Mouse (Mus musculus): ENCODE results near the gene Hnmt.

GRCm38 (mm10) chr2:24049344-24049990 is at the start of gene Hnmt:
- TF ChIP-seq POLR2A (IDR thresholded peaks at IDR 0.05; ENCODE audit: extremely low read depth, insufficient read depth, low read length) (no peak), CTCF (IDR thresholded peaks at IDR 0.05; ENCODE audit: extremely low read depth, insufficient read depth, low read length) (no peak)
